Mouse (Mus musculus) bone marrow macrophage, adult 2 months (primary cell): ENCODE results near the gene Phospho1. TPM values are rescaled to one million over a fixed set of nuclear protein-coding genes. Genes with fewer than 3 reads are reported as not detected.
A peak's percentile ranks its signal among the peaks of the same experiment; 100 is the strongest.

Experiments
- H3K27ac ChIP-seq: 2 replicates; pipeline ENCODE4 v1.5.1; 2012; ENCODE audit warnings: low read depth, low read length; ENCODE audit not compliant: insufficient read depth
- H3K4me1 ChIP-seq: 2 replicates; pipeline ENCODE4 v1.6.1; 2012; ENCODE audit warnings: low read length; ENCODE audit not compliant: control insufficient read depth, insufficient read depth
- H3K4me3 ChIP-seq: 2 replicates; pipeline ENCODE4 v1.5.1; 2012; ENCODE audit warnings: mild to moderate bottlenecking, low read length, moderate library complexity; ENCODE audit not compliant: insufficient read depth
- CTCF ChIP-seq: IDR thresholded peaks from 2 replicates; pipeline ENCODE4 v1.5.1; 2012; ENCODE audit warnings: low read depth, mild to moderate bottlenecking, low read length, moderate library complexity
- POLR2A ChIP-seq: IDR thresholded peaks from 2 replicates; pipeline ENCODE4 v1.6.1; 2012; ENCODE audit warnings: mild to moderate bottlenecking, low read depth, low read length, borderline replicate concordance
- polyA plus RNA-seq: library from polyadenylated mRNA; stranded (reverse); fragments of >200 nt; gene quantifications from 2 replicates; pipeline ENCODE4 v1.2.4, GENCODE M21; 2012; ENCODE audit not compliant: missing spikeins, insufficient read depth, insufficient read length

Phospho1 gene
- polyA plus RNA-seq, 1 experiment: 7.4 TPM

DNA sequence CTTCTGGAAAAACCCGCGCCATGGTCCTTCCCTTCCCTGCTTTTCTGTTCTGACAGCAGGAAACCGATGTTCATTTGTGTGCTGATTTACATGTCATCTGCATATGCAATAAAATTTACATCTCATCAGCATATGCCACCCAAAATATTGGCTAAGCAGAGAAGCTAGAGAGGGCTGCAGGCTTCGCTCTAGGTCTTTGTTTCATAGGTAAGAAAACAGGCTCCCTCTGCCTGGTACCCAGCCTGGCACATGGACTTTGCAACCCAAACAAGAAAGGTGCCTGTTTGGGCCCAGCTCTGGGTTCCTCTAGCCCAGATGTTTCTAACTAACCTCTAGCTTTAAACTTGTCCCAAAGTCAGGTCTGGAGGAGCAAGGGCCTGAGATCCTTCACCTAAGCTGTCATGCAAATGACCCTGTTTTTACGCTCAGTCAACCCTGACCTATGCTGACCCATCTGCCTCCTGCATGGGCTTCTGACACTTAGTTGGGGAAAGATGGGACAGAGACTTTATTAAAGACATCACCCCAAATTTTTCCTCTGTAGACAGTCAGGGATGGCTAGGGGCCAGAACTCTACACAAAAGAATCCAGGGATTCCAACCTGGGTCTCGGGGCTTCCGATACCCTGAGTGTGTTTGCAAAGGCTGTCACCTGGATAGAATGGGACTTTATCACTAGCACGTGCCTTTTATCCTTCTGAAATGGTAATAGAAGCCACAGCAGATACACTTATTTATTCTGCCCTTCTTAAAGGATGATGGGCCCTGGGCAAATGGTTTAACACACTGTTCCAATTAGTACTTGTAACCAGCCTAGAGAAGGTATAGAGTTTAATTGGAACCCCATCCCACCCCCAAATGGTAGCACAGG, 14.9 kb downstream of the Phospho1 start:
- no peak for TF ChIP-seq CTCF
- no peak for TF ChIP-seq POLR2A
- H3K27ac ChIP-seq: no peak overlapping the region
- peaks cover 70% of the 10 kb centered on the region for H3K4me1 ChIP-seq
- no peak overlapping the region for H3K4me3 ChIP-seq

DNA sequence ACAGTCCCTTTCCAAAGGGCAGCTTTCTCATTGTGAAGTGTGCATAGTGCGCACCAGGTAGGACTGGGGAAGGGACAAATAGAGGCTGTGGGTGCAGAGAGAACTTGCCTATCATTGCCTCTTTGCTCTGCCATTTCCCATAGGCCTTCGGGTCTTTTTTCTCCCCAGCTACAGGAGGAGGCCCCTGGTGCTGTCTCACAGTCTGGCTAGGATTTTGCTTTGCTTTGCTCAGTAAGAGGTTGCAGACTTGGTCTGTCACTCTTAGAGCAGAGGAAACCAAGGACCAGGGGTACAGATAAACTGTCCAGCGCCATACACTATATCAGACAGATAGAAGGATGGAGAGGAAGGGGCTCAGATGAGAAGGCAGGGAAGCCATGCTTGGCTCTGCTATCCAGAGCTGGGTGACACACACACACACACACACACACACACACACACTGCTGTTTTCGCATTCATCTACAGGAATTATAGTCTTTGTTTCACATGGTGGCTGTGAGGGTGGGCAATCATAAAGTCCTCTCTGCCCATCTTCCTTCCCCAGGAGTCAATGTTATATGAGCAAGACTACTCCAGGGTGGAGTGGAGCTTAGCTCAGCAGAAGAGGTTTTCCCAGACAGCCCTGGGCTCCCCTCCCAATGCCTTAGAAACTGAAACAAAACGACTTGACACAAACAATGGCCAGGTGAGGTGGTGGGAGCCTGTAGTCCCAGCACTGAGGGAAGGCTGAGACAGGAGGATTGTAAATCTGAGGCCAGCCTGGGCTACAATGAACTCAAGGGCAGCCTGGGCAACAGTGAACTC, 16.6 kb downstream of the Phospho1 start:
- Histone ChIP-seq H3K4me3 (peak overlapping the region; percentile 58), H3K27ac (peak overlapping the region; percentile 88; the same call in 1 of the 2 replicates), H3K4me1 (peaks cover 75% of the 10 kb centered on the region)
- TF ChIP-seq POLR2A (no peak), CTCF (no peak)

DNA sequence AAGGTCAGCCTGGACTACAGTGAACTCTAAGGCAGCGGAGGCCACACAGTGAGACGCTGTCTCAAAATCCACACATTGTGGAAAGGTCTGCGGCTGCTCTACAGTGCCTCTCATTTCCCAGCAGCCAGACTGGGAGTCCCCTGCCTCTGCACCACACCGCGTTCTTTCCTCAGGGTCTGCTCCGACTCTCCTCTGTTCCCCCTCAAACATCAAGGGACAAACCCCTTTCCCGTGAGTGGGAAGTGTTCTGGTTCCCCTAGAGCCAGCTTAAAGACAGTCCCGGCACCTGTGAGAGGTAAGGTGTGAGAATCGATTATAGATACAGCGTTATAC, 17.2 kb downstream of the Phospho1 start:
- TF ChIP-seq POLR2A (no peak), CTCF (no peak)
- H3K4me1 ChIP-seq: peaks cover 71% of the 10 kb centered on the region
- peak overlapping the region; percentile 58 for H3K4me3 ChIP-seq
- H3K27ac ChIP-seq: peak overlapping the region; percentile 88

DNA sequence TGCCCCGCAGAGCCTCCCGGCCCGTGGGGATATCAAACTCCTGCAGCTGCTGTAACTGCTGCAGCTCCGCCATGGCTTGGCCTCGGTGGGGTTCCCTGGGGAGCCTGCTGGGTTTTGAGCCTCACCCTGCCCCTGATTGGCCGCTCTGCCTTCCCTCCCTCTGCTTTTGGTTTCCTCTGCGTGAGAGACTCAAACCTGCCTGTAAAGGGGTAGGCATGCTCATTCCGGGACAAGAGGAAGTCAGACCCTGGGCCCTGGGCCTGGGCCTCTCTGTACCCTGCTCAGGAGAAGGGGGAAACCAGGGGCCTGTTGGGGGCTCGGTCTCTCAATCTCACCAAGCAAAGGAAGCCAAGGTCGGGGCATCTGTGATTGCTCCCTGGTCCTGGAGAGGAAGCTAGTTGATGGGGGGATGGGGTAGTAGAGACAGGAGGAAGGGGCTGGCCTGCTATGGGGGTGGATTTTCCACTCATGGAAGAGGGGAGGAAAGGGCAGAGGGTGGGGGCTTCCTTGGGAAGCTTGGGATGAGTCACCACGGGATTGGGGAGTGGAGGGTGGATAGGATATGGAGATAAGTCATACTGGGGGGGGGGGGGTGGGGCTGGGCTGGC, 17.9 kb downstream of the Phospho1 start, which contains the start of gene Abi3:
Abi3 (minus strand) TSS at position 403 of the 608 bp plus-strand sequence.
- Histone ChIP-seq H3K27ac (peak within 1 kb of the TSS; percentile 88), H3K4me3 (peak within 1 kb of the TSS; percentile 58), H3K4me1 (peaks cover 67% of the 10 kb centered on the region)
- TF ChIP-seq CTCF: no peak
- TF ChIP-seq POLR2A: no peak; the same call in 1 of the 2 replicates

DNA sequence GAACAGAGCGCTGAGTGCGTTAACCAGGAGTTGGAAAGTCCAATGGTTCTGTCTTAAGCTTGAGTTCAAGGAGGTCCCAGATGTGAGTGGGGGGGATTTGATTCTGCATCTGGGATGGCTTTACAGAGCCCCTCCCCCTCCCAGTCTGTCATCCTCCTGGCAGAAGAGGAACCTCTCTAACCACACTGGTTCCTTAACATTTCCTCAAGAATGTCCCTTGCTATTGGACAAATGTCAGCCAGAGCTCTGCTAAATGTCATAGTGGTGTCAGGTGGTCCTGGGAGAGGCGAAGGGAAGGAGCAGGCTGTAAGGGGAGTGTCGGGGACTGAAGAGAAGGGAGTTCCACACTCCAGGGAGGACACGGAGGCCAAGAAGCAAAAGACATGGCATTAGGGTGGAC, 18.7 kb downstream of the Phospho1 start:
- TF ChIP-seq CTCF (no peak), POLR2A (no peak)
- Histone ChIP-seq H3K27ac (peak overlapping the region; percentile 88), H3K4me1 (peaks cover 62% of the 10 kb centered on the region), H3K4me3 (peak overlapping the region; percentile 54)

DNA sequence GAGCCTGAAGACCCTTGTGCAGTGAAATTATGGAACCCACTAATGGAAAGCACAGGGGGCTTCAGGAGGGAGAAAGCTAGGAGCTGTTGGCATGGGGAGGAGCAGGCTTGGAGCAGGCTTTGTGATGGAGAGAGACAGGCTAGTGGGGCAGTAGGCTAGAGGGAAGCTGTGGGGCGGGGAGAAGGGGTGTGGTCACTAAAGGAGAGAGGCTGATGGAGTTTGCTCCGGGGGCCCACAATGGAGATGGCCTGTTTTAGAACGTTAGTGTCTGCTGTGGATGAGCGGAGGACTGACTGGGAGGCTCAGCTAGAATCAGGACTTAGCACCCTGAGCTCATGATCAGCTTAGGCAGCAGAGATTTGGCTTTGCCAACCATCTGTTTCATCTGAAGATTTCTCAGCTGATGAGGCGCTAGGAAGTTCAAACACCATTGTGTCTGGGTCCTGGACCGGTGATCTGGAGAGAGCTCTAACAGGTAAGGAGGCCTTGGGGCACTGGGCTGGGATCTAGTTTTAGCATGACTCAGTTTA, 19.2 kb downstream of the Phospho1 start:
- peak overlapping the region; percentile 88 for H3K27ac ChIP-seq

DNA sequence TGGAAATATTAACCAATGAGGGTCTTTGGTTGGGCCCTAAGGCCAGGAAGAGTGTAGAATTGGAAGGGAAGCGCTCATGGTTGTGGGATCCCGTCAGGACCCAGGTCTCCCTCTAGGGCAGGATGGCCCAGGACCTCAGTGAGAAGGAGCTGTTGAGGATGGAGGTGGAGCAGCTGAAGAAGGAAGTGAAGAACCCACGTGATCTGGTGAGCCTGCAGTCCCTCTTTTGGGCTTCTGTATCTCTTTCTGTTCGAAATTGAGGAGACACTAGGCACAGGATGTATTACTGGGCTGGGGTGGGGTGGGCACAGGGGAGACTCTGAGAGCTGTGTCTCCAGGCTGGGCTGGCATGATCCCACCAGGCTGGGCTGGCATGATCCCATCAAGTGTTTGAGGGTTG, 20.6 kb downstream of the Phospho1 start:
- peaks cover 62% of the 10 kb centered on the region for H3K4me1 ChIP-seq

More for the DNA sequence above, 19.2 kb downstream of the Phospho1 start:
- H3K4me3 ChIP-seq: peak overlapping the region; percentile 54
- TF ChIP-seq CTCF (no peak), POLR2A (no peak)
- H3K4me1 ChIP-seq: peaks cover 57% of the 10 kb centered on the region

DNA sequence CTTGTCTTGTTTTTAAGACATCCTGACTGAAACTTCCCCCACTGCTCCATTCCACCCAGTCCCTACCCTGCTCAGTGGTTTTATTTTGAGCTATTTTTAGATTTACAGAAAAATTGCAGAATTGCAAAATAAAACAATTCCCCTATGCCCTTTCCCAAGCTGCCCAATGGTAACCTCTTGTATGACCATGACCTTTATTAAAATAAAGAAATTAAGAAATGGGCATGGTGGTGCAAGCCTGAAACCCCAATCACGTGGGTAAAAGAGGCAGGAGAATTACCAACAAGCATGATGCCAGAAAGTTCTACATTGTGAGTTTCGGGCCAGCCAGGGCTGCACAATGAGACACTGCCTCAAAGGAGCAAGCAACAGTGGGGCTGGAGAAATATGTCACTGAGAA, 26.6 kb downstream of the Phospho1 start:
- Histone ChIP-seq H3K4me1 (peaks cover 36% of the 10 kb centered on the region), H3K4me3 (no peak overlapping the region), H3K27ac (peak overlapping the region; percentile 59)
- no peak for TF ChIP-seq POLR2A
- no peak for TF ChIP-seq CTCF

More for the DNA sequence above, 20.6 kb downstream of the Phospho1 start:
- Histone ChIP-seq H3K4me3 (peak overlapping the region; percentile 54), H3K27ac (peak overlapping the region; percentile 88)
- TF ChIP-seq POLR2A (no peak), CTCF (no peak)

DNA sequence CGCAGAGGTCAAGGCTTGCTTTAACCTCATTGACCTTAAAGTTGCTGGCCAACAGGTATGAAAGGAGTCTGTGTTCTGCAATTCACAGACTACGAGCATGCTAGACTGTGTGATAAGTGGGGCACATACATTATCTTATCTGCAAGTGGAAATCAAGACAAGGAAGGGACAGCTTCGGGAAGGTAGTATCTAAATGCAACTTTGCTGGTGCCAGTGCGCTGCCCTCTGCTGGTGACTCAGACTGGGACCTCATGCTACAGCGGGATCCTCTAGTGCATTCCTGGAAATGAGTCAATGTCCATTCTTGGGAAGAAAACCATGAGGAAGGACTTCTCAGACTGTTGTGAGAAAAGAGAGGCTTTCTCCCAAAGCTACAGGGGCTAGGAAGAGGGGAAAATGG, 29.4 kb downstream of the Phospho1 start:
- H3K4me1 ChIP-seq: peaks cover 39% of the 10 kb centered on the region
- no peak overlapping the region for H3K27ac ChIP-seq
- peak; percentile 84 for TF ChIP-seq CTCF
- TF ChIP-seq POLR2A: no peak

More for the DNA sequence above, 29.4 kb downstream of the Phospho1 start:
- H3K4me3 ChIP-seq: no peak overlapping the region
